Mouse (Mus musculus) CH12.LX (cell line): ENCODE data around the gene Trpt1.

Source experiments
- CTCF ChIP-seq, 2 experiments: IDR thresholded peaks in 1 of 2; conservative IDR thresholded peaks in 1 of 2; 2 replicates each; pipeline ENCODE4 v1.5.1; 2011 to 2012; ENCODE audit warnings: low read depth in 2 of 2, low read length in 2 of 2, improper control_type of control experiment in 1 of 2, inconsistent platforms in 1 of 2, mild to moderate bottlenecking in 1 of 2, moderate library complexity in 1 of 2
- ELF1 ChIP-seq: IDR thresholded peaks from 2 replicates; pipeline ENCODE4 v1.6.1; 2014; ENCODE audit warnings: low read depth, mild to moderate bottlenecking, inconsistent platforms, low read length, improper control_type of control experiment
- RAD21 ChIP-seq: IDR thresholded peaks from 2 replicates; pipeline ENCODE4 v1.6.1; 2011; ENCODE audit warnings: low read depth, mild to moderate bottlenecking, low read length, improper control_type of control experiment, moderate library complexity

GRCm38 (mm10) chr19:6954046-6954445, 41.9 kb upstream of the Trpt1 start:
- TF ChIP-seq CTCF (conservative IDR thresholded peaks at IDR 0.05 in 1 of 2, IDR thresholded peaks at IDR 0.05 in 1 of 2; ENCODE audit: low read depth in 2 of 2, low read length in 2 of 2) (peak in 1 of 2 experiments; percentile 53; a peak in 2 of 4 replicates), RAD21 (no peak), ELF1 (no peak)
